Mouse (Mus musculus) CD4-positive helper T cell, adult 2 months (primary cell): ENCODE results near the gene Elovl6.

Experiments
- DNase-seq: peaks from one replicate; pipeline ENCODE4 v3.0.0-alpha.2; 2012; ENCODE audit warnings: low read depth, missing footprints, low spot score

Gene Elovl6

DNA sequence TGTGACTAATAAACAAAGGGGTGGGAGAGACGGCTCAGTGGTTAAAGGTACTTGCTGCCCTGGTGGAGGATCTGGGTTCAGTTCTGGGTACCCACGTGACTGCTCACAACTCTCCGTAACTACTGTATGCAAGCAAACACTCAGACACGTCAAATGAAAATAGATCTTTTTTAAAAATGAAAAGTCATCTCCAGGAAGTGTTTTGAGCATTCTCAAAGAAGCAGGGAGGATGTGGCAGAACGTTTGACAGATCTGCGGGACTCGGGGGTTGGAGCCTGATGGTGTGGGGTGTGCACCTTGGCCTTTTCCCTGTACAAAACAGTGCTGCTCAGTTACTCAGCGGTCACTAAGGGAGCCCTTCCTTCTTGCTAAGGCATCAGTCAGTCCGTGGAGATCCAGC is 70.1 kb downstream of the Elovl6 start:
- DNase-seq, result peak; percentile 82

DNA sequence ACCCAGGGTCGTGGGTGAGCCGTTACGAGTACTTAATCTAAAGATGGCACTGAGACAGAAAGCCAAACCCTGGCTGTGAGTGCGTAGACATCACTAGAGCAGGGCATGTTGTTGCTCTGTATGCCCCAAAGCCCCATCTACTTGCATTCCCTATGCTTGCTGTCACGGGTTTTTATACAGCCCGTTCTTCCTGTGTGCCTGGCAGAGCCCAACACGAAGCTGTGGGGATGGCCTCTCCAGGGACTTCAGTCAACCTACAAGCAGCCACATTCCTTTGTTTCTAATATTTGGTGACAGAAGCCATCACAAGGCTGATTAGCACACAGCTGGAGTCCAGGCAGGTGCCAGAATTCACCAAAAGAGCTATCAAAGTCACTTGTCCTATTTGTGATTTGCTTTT is 73.3 kb downstream of the Elovl6 start:
- no peak for DNase-seq

DNA sequence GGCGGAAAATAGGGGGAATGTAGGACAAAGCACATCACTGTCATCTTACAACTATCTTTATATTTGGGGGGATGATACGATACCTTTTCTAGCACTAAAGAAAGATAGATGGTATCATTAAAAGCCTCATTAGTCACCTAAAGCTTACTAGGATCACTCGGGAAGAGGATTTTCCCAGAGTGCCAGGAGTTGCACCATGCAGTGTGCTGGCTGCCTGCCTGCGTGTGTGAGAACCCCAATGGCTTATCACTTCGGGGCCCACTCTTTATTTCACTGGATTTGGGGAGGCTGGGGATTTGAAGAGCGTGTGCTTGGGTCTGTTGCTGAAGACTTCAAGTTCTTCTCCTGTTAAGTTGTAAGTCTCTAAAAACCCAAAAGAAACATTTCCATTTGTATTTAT is 73.8 kb downstream of the Elovl6 start:
- DNase-seq, result no peak

DNA sequence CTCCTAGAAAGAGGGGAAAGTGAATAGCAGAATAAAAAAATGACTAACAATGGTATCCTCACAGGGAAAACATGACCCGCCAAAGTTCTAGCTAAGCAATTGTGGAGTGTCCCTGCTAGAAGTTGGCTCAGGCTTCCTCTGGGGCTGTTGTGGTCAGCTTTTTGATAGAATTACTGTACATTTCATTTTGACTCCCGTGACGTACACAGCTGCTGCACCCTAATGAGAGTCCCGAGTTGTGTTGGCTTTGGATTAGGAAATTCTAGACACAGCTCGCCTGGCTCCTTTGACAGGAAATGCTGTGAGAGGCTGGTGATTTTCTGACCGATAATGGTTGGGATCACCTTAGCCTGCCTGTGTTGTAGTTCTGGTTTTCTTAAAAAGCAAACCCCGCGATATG is 79.5 kb downstream of the Elovl6 start:
- DNase-seq, result no peak

DNA sequence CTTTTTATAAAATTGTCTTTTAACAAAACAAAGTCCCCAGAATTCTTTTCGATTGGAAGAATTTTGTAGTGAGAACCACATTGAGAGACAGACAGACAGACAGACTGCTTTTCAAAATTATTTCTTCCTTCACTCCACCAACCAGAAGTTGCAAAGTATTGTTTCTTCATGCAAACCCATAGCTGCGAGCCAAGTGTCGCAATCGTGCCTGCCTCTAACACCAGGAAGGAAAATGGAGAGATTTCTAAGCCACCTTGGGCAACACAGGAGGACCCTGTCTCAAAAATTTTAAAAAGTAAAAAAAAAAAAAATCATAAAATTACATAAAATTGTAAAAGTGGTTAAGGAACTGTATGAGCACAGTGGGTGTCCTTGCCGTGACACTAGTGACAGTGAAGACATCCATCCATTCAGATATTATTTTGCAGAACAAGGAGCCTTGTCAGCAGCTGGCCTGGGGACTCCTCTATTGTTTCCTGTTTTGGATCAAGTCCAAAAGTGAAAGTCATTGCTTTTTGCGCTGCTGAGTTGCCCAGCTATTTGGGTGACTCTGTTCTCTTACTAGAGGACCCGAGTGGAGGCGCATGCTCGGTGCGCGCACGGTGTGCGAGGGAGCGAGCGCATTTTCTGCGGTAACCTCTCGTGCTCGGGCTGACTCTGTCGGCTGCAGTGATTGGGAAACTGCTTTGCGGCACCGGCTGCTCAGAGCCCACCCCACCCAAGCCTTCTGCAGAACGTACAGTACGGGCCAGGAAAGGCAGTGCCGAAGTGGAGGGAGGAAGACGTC is 80.3 kb downstream of the Elovl6 start:
- peak; percentile 35 for DNase-seq

DNA sequence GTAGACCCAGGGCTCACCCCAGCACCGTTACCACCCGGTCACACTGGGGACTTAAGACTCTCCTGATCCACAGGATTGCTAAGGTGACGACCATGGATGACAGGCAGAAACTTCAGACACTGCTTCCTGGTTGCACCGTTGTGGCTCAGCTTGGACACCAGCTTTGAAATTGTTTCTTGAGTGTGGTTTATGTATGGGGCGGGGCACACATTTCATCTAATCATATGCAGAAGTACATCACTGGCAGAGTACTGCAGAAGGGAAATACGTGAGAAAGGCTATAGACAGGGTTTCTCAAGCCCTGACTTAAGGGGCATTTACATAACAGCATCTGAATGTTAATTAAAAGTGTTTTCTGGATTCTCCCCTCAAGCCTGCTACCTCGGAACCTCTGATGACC is 81.6 kb downstream of the Elovl6 start:
- peak; percentile 9 for DNase-seq

DNA sequence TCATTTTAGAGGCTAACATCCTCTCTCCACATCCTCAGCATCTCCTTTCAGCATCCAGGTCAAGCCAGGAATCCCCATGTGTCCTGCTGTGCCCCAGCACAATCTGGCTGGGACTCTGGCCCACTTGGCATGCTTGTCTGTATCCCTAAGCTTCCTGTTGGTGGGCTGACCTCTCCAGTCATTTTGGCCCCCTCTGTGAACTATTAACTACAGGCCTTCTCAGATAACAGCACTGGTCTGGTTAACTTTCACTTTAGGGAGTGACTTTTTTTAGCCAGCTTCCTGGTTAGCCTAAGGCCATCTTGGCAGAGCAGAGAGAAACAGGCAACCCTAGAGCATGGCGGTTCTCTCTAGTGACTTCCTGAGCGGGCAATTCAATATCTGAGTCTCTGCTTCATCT is 82.1 kb downstream of the Elovl6 start:
- no peak for DNase-seq

DNA sequence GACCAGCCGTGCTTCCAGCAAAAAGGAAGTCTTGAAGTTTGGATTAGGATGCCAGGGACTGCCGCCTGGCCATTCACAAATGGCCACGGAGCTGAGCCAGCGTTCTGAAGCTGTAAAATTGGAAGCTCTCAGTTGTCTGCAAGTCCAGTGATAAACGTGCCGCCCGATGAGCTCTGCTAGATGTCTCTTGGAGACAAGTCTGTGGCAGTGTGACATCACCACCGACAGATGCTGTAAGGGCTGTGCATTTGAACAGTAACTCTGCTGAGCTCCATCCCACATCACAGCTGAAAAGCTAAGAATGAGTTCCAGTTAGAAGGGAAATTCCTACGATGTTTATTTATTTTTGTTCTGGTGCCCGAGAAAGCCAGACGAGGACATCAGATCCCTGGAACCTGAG is 85.3 kb downstream of the Elovl6 start:
- DNase-seq, result no peak

DNA sequence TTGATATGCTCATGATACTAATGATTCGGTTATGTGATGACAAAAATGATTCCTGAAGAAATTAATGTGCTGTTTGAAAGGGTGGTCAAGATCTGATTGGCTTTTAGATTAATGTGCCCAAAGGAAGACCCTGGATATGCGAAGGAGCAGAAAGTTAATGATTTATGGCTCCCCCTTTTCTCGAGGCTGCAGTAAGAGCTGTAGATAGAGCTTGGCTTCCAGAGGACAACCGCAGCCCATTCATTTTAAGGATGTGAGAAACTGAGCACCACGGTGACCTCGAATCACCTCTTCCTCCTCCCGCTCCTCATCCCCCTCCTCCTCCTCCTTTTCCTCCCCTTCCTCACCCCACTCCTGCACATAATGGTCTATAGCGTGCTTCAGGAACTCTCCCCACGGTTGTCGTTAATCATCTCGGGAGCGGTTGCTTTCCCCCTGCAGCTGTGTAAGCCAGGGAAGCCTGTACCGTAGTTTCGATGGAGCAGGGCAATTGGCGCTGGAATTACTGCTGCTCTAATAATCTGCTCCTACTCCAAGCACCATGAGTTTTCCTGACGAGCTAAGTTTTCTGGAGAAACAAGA is 87.1 kb downstream of the Elovl6 start:
- no peak for DNase-seq

DNA sequence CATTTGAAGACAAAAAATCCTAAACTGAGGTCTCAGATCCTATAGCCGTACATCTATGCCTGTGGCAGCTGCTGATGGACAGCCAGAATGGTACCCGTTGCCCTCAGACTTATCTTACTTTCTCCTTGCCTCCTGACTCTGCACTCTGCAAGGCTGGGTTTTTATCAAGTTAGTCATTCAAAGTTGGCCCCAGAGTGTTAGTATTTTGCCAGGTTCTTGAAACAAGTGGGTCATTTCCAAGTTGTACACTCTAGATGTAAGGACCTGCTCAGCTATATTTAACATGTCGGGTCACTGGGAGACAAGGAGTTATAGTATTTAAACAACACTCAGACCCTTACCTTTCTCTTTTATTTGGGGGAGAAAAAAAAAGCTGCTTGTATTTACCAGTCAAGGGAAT is 88.6 kb downstream of the Elovl6 start:
- DNase-seq, result no peak

DNA sequence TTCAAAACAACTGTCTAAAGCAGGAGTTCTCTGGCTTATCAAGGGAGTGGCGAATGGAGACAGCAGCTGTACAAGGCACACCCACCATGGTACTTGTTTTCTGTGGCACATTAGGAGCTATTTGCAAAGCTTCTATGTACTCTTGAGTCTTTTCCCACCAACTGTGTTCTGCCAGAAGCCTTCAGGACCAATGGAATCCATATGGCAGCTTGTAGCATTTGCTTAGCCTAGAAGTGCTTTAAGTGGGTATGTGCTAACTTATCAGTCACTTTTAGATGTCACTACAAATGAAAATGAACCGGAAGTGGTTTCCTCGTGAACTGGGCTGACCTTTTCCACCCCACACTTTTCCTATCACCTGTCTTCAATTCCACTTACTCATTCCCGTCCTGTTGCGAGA is 89.1 kb downstream of the Elovl6 start:
- DNase-seq, result peak; percentile 42

DNA sequence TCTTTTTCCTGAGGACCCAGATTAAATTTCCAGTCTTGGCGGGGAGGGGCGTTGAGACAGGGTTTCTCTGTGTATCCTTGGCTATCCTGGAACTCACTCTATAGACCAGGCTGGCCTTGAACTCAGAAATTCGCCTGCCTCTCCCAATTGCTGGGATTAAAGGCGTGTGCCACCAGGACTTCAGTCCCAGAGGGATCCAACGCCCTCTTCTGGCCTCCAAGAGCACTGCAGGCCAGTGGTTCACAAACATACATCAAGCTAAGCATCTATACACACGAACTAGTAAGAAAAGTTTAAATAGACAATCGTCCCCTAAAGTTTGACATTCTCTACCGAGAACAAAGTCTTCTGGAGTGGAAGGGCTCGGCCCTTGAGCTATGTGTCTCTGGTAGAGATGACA is 90.0 kb downstream of the Elovl6 start:
- DNase-seq, result peak; percentile 28

DNA sequence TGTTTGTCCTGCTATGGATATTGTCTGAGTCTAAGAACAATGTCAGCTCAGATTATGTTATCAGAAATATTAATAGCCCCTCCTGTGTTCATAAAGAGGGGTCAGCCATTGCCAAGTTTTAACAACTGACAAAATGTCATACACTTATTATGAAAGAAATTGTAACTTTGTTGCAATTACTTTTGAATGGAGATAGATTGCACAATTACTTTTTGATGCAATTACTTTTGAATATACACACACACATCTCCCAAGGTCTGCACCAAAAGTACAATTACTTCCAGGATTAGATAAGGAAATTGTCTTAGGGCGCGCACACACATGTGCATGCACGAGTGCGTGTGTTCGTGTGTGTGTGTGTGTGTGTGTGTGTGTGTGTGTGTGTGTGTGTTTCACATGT is 90.5 kb downstream of the Elovl6 start:
- DNase-seq, result no peak

DNA sequence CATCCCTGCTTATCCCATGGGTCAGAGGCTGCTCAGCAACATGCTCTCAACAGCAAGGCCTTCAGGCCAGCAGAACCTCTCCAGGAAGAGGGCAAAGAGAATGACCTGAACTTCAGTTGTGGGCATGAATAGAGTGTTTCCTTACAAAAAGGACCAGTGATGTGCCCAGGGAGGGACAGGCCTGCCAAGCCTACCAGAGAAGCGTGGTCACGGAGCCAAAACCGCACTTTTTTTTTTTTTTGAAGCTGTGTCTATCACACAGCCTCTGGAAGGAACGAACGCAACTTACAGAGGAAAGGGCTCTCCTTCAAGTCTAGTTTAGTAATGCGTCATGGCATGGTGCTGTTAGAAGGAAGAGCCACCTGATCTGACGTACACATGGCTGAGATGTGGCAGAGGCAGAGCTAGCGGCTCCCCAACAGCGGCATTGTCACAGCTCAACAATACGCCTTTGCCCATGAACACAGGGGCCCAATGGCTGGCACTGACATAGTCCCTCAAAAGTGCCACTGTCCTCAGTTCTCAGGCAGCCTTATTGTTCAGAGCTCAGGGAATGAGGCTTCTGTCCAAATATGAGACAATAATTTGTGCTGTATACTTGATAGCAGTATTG is 92.1 kb downstream of the Elovl6 start:
- DNase-seq, result no peak

DNA sequence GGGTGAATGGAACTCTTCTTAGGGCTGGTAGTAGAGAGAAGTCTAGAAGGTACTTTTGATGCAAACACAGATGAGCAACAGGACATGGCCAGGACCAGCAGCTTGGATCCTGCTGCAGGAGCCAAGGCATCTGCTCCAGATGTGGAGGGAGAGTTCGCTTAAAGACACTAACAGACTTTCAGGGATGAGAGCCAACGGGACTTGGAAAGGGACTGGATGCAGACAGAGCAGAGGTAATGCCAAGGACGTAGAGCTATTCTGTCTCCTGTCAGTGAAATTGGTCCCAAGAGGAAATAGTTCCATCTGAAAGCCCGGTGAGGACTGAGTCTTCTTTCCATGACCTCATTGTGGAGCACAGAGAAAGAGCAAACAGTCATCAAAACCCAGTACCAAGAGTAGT is 95.1 kb downstream of the Elovl6 start:
- no peak for DNase-seq

DNA sequence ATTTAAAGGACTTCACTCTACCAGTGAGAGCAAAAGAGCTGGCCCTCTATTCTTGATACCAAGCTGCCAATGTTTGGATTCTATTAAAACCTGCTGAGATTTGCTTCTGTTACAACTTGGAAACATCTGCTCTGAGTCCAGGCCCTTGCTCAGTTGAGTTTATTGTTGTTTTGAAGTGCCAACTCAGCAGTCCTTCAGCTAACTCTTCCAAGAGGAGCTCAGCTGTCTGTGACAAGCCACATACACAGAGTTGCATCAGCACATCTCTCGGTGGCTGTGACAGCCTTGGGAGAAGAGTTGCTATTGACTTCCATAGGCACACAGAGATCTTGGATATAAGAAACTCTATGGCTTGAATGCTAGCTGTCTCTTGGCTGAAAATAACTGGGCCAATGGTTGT is 98.9 kb downstream of the Elovl6 start:
- DNase-seq, result no peak

DNA sequence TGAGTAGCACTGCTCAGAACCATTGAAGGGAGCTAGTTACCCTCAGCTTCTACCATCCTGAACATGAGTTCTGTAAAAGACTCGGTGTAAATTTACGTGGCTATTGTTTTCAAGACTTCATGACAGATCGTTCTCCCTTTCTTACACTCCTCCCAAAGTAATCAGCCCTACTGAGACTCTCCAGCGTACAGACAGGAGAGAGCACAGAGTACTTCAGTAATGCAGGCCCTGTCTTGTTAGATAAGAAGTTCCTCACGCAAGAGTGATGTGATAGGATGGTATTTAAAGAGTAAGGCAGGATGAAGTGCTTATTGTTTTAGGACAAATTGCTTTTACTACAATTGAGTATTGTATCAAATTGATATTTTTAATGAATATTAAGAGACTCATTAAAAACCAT is 99.7 kb downstream of the Elovl6 start:
- no peak for DNase-seq

DNA sequence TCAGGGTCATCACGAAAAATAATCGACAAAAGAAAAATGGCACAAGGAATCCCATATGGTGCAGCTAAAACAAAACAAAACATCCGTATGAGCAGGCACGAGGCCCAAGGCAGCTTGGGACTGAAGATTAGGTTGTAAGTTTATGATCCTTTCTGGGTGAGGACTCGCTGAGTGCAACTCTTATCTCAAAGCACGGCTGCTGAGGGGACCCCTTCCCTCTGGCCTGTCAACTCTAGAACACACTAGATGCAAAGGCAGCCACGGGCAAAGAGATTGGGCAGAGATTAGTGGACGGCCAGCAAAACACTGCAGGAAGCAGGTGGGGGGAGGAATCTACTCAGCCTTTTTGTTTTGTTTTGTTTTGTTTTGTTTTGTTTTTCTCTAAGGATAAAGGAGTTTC is 101.4 kb downstream of the Elovl6 start:
- no peak for DNase-seq

DNA sequence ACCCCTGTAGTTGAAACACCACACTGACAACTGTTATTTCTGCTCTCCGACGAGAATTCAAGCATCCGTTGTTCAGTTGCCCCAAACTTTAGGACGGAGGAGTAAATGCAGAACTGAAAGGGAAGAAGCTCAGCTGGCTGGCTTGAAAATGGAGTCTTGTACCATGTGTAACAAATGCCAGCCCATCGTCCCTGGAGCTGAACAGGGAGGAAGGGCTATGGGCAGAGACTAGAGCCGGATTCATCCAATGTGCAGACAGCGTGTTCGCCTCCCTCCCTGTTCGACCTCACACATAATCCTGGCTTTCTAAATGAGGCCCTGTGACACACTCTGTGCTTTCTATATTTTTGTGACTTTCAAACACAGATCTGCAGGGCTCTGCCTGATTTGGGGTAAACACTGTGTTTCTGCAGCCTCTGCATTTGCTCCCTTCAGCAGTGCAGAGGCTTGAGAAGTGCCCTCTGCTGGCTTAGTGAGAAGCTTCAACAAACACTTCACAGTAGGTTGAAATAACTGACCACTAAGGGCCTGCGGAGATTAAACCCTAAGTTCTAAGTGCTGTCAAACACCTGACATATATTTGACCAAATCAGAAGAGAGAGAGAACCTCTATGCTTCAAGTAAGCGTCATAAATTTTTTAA is 102.2 kb downstream of the Elovl6 start:
- peak; percentile 21 for DNase-seq

DNA sequence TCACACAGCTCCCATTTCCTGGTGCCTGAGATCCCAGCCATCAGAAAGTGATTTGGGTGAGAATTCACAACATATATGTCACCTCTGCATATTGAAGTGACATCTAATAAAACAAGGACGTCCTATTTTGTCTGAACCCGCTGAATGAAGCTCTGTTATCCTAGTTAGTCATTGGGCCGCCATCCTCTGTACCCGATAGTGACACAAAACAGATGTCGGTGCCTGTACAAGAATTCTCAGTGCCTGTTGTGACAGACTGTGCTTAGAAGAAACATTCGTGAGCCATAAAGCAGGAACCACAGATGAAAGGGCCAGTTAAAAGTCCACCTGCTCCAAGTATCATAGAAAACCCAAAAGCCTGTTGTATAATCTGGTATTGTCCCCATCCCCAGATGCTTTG is 105.3 kb downstream of the Elovl6 start:
- DNase-seq, result no peak

DNA sequence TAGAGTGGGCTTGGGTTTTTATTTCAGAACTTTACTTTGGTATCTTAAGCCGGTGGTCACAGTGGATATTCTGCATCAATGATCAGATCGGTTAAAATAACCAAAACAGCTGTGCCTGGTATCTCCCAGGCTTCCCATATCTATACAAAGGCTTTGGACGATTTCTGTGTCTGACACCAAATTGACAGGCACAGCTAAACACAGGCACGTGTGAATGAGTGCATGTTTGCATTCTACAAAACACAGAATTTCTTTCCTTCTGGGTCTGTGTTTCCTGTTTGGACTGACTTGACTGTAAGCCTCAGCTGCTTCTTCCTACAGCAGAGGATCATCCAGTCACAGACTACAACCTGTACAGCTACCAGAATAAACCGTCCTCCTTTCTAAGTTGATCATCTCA is 107.5 kb downstream of the Elovl6 start:
- no peak for DNase-seq

DNA sequence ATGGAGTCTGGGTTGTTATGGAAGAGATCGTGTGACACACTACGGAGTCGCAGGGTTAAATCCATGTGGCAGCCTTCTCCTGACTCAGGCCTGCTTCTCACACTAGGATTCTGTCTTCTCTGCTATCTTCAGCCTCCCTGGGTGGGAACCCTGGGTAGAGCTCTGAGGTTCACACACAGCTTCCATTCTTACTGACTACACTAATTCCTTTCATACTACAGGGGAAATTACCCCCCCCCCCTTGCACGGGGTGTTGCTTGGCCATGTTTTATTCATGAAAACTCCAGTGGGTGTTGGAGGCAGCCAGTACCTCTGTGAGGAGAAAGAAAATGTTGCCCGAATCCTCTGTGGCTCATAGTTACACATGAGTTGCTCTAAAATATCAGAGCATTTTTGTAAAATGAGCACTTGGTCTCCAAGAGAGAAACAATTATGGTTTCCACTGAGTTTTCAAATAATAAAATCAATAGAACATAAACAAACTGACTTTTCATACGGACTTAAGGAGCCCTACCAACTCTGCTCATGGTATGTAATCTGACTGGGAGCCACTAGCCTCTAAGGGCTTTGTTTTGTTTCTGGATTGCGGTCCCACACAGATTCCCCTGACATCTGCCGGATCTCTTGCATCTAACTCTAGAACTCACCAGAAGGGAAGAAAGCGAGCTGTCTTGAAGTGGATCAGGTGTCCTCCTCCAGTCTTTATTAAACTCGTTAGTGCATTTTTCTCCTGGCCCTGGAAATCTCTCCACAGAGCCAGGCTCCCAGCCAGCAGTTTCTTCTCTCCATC is 108.3 kb downstream of the Elovl6 start:
- DNase-seq, result no peak
